In the genomic region with DNA sequence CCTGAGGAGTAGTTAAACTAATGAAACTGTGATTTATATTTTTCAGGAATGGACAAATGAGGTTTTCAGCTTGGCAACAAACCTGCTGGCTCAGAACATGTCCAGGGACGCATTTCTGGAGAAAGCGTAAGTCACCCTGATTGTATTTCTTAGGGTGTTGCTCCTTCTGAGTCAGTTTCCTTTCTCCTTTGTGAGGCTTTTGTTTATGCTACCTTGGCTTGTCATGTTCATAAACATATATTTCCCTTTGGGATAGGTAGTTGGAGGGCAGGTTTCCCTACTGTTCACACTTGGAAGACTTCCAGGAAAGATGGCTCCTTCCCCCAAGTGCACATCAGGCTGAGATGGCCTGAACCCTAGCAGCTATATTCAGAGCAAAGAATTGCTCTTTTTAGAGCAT, we compare ENCODE assay signal across 25 mouse cellular contexts.
DNase-seq lines count a peak whose midpoint lies in the region; ATAC-seq and TF ChIP-seq lines count a peak whose summit lies in the region.
"Had no signal": no experiment of that assay in that cellular context is flagged by ENCODE, and none has a peak within 500 bp of the region (broad histone marks: within the 10 kb centered on the region; RNA-seq: fewer than 3 reads in every experiment).

No protein-coding gene starts in this region.

- no peaks in the 10 kb centered on the region for H3K27me3 ChIP-seq in embryonic facial prominence, embryonic 14.5 days (replicated peaks; ENCODE audit: control insufficient read depth, insufficient read depth, low read length)
- H3K27me3 ChIP-seq in embryonic facial prominence, embryonic 10.5 days (replicated peaks; ENCODE audit: low read depth, poor library complexity, severe bottlenecking), result no peaks in the 10 kb centered on the region
- no peaks in the 10 kb centered on the region for H3K27me3 ChIP-seq in heart, adult 2 months (ENCODE audit: control insufficient read depth, insufficient read depth, low read length)
- H3K27me3 ChIP-seq in lung, embryonic 14.5 days (ENCODE audit: insufficient read depth, low read length), result no peaks in the 10 kb centered on the region
- H3K27me3 ChIP-seq: CH12.LX; embryonic facial prominence, embryonic 13.5 days; forebrain, embryonic 13.5 days; forebrain, embryonic 15.5 days; Patski had no signal

- no peak overlapping the region for H3K4me3 ChIP-seq in embryonic facial prominence, embryonic 14.5 days (ENCODE audit: low read depth, low read length)
- H3K4me3 ChIP-seq in embryonic facial prominence, embryonic 10.5 days, result no peak overlapping the region
- H3K4me3 ChIP-seq in heart, adult 2 months, result no peak overlapping the region
- H3K4me3 ChIP-seq in lung, embryonic 14.5 days (ENCODE audit: low read depth, low read length), result no peak overlapping the region
- H3K4me3 ChIP-seq: embryonic facial prominence, embryonic 13.5 days; forebrain, embryonic 13.5 days; forebrain, embryonic 15.5 days had no signal

- DNase-seq in embryonic facial prominence, embryonic 14.5 days (ENCODE audit: low spot score), result peak; percentile 20
- DNase-seq in embryonic facial prominence, embryonic 10.5 days (ENCODE audit: low spot score), result no peak
- DNase-seq in heart, adult 2 months, result no peak
- DNase-seq in heart, postnatal 10 days, result no peak
- peak; percentile 41 for DNase-seq in lung, embryonic 14.5 days
- DNase-seq in lung, postnatal 4 days, result no peak
- DNase-seq in lung, postnatal 10 days, result peak; percentile 6
- no peak for DNase-seq in lung, postnatal 25 days (ENCODE audit: low spot score)
- DNase-seq: adrenal gland, adult 8-10 months; adrenal gland, postnatal 14 days; adrenal gland, postnatal 36 days; B cell, adult 2 months; cerebellum, adult 11-12 months; cerebellum, adult 2 months; cerebellum, adult 9-10 months; cerebellum, postnatal 10 days; cerebellum, postnatal 25 days had no signal

- ATAC-seq in embryonic facial prominence, embryonic 14.5 days (ENCODE audit: low read depth), result no peak
- no peak for ATAC-seq in lung, embryonic 14.5 days (ENCODE audit: insufficient read depth)
- ATAC-seq: activated CD4-positive, CD25-positive, alpha-beta regulatory T cell, adult 4 months; CD4-positive, CD25-positive, alpha-beta regulatory T cell, adult 4 months; forebrain, embryonic 13.5 days; forebrain, embryonic 15.5 days; Patski had no signal

- no peak overlapping the region for H3K4me2 ChIP-seq in embryonic facial prominence, embryonic 14.5 days (ENCODE audit: low read depth, low read length)
- no peak overlapping the region for H3K4me2 ChIP-seq in lung, embryonic 14.5 days
- H3K4me2 ChIP-seq: embryonic facial prominence, embryonic 13.5 days; forebrain, embryonic 13.5 days; forebrain, embryonic 15.5 days had no signal

- TF ChIP-seq POLR2A in heart, adult 2 months (IDR thresholded peaks at IDR 0.05; ENCODE audit: insufficient read depth, low read depth, low read length), result no peak

- 75% methylated on average over 2 of the region's 2 CpGs for WGBS in embryonic facial prominence, embryonic 14.5 days
- WGBS in embryonic facial prominence, embryonic 10.5 days, result 92% methylated on average over 2 of the region's 2 CpGs
- WGBS in heart, adult 2 months, result 45% methylated on average over 2 of the region's 2 CpGs
- WGBS in lung, embryonic 14.5 days, result 78% methylated on average over 2 of the region's 2 CpGs

- intact Hi-C loops in heart, adult 2 months (cut with DNase I), result loop anchor here (10.0 kb wide), 1 partner anchor 395 kb away; no protein-coding TSS in a partner anchor
- intact Hi-C loops in heart, postnatal 10 days (cut with DNase I), result no loop called here

- no peak for TF ChIP-seq CTCF in heart, adult 2 months (IDR thresholded peaks at IDR 0.05)
- TF ChIP-seq CTCF in lung, embryonic 14.5 days (IDR thresholded peaks at IDR 0.05; ENCODE audit: low read depth), result no peak

- H3K79me2 ChIP-seq in heart, adult 2 months (replicated peaks; ENCODE audit: control insufficient read depth, insufficient read depth, low read length), result no peaks in the 10 kb centered on the region

- no peak overlapping the region for H3K27ac ChIP-seq in embryonic facial prominence, embryonic 14.5 days (replicated peaks; ENCODE audit: low read depth, low read length)
- no peak overlapping the region for H3K27ac ChIP-seq in embryonic facial prominence, embryonic 10.5 days (replicated peaks)
- H3K27ac ChIP-seq in heart, adult 2 months, result peak overlapping the region; percentile 36; the same call in 1 of the 2 replicates
- H3K27ac ChIP-seq in lung, embryonic 14.5 days (ENCODE audit: low read depth), result no peak overlapping the region
- H3K27ac ChIP-seq: embryonic facial prominence, embryonic 13.5 days; forebrain, embryonic 13.5 days; forebrain, embryonic 15.5 days had no signal

- H3K9me3 ChIP-seq in embryonic facial prominence, embryonic 14.5 days (ENCODE audit: control insufficient read depth, low read length), result no peaks in the 10 kb centered on the region
- no peaks in the 10 kb centered on the region for H3K9me3 ChIP-seq in embryonic facial prominence, embryonic 10.5 days
- no peaks in the 10 kb centered on the region for H3K9me3 ChIP-seq in lung, embryonic 14.5 days (ENCODE audit: low read depth, low read length)
- H3K9me3 ChIP-seq: embryonic facial prominence, embryonic 13.5 days; forebrain, embryonic 13.5 days; forebrain, embryonic 15.5 days; G1E had no signal

- no peaks in the 10 kb centered on the region for H3K36me3 ChIP-seq in embryonic facial prominence, embryonic 14.5 days (ENCODE audit: control insufficient read depth, insufficient read depth, low read length)
- no peaks in the 10 kb centered on the region for H3K36me3 ChIP-seq in embryonic facial prominence, embryonic 10.5 days (replicated peaks)
- no peaks in the 10 kb centered on the region; the same call in 1 of the 2 replicates for H3K36me3 ChIP-seq in heart, adult 2 months (ENCODE audit: control insufficient read depth, insufficient read depth, low read length)
- no peaks in the 10 kb centered on the region for H3K36me3 ChIP-seq in lung, embryonic 14.5 days (ENCODE audit: insufficient read depth)
- H3K36me3 ChIP-seq: embryonic facial prominence, embryonic 13.5 days; forebrain, embryonic 15.5 days; G1E had no signal

- no peak overlapping the region for H3K9ac ChIP-seq in embryonic facial prominence, embryonic 14.5 days (ENCODE audit: low read depth, low read length)
- no peak overlapping the region for H3K9ac ChIP-seq in heart, adult 2 months (ENCODE audit: low read depth, low read length)
- H3K9ac ChIP-seq in lung, embryonic 14.5 days, result no peak overlapping the region
- H3K9ac ChIP-seq: embryonic facial prominence, embryonic 13.5 days; forebrain, embryonic 13.5 days; forebrain, embryonic 15.5 days had no signal

- H3K4me1 ChIP-seq in embryonic facial prominence, embryonic 14.5 days (ENCODE audit: control insufficient read depth, insufficient read depth, low read length), result no peaks in the 10 kb centered on the region
- H3K4me1 ChIP-seq in embryonic facial prominence, embryonic 10.5 days, result no peaks in the 10 kb centered on the region
- no peaks in the 10 kb centered on the region; the same call in 1 of the 2 replicates for H3K4me1 ChIP-seq in heart, adult 2 months (ENCODE audit: control insufficient read depth, insufficient read depth, low read length)
- no peaks in the 10 kb centered on the region for H3K4me1 ChIP-seq in lung, embryonic 14.5 days (ENCODE audit: insufficient read depth)
- H3K4me1 ChIP-seq: embryonic facial prominence, embryonic 13.5 days; forebrain, embryonic 13.5 days; forebrain, embryonic 15.5 days had no signal

- no peak for TF ChIP-seq EP300 in heart, adult 2 months (IDR thresholded peaks at IDR 0.05; ENCODE audit: insufficient read depth, low read depth, low read length)

Comparison
In these comparisons a context has a peak if more than half of its experiments do, and no peak if none do; other contexts are left out.
1. DNase-seq: peak in embryonic facial prominence, embryonic 14.5 days (single experiment), lung, embryonic 14.5 days (single experiment) and lung, postnatal 10 days (single experiment); none in embryonic facial prominence, embryonic 10.5 days (single experiment), heart, adult 2 months (0 of 2), heart, postnatal 10 days (0 of 2), lung, postnatal 4 days (0 of 2) and lung, postnatal 25 days (single experiment).